Mouse (Mus musculus): ENCODE data around the gene Rab3ip. TPM values are rescaled to one million over a fixed set of nuclear protein-coding genes. Genes with fewer than 3 reads are reported as not detected.

The Rab3ip gene
- total RNA-seq (2022), result 10 to 100 TPM; 37.9 to 43.1 (median 39.6) TPM

- peak; percentile 82 to 86 for DNase-seq (ENCODE audit: low spot score in 2 of 2)
These were observed at the start of gene Rab3ip for GRCm38 (mm10) chr10:116950009-116950769. Gene Rab3ip (minus strand): TSS chr10:116950769.

GRCm38 (mm10) chr10:116998716-116999455 is 48.3 kb upstream of the Rab3ip start:
- DNase-seq (ENCODE audit: low spot score in 2 of 2), result no peak

GRCm38 (mm10) chr10:116996236-116996600 is 45.6 kb upstream of the Rab3ip start:
- no peak for DNase-seq (ENCODE audit: low spot score in 2 of 2)

GRCm38 (mm10) chr10:116995584-116996235 is 45.1 kb upstream of the Rab3ip start:
- no peak for DNase-seq (ENCODE audit: low spot score in 2 of 2)

- no peak for DNase-seq (ENCODE audit: low spot score in 2 of 2)
These were observed 44.6 kb upstream of the Rab3ip start for GRCm38 (mm10) chr10:116995162-116995561.

GRCm38 (mm10) chr10:116993971-116994370 is 43.4 kb upstream of the Rab3ip start:
- DNase-seq (ENCODE audit: low spot score in 2 of 2), result no peak

- no peak for DNase-seq (ENCODE audit: low spot score in 2 of 2)
These were observed 35.9 kb upstream of the Rab3ip start, which contains the start of gene Best3 for GRCm38 (mm10) chr10:116986264-116987082. Gene Best3 (plus strand): TSS chr10:116986314.

- no peak for DNase-seq (ENCODE audit: low spot score in 2 of 2)
These were observed 34.3 kb upstream of the Rab3ip start for GRCm38 (mm10) chr10:116984836-116985235.

- no peak for DNase-seq (ENCODE audit: low spot score in 2 of 2)
These were observed 32.0 kb upstream of the Rab3ip start for GRCm38 (mm10) chr10:116982526-116982925.

- DNase-seq (ENCODE audit: low spot score in 2 of 2), result no peak
These were observed 30.3 kb upstream of the Rab3ip start for GRCm38 (mm10) chr10:116980888-116981287.

- DNase-seq (ENCODE audit: low spot score in 2 of 2), result no peak
These were observed 29.7 kb upstream of the Rab3ip start for GRCm38 (mm10) chr10:116980273-116980672.

GRCm38 (mm10) chr10:116978841-116979240 is 28.3 kb upstream of the Rab3ip start:
- no peak for DNase-seq (ENCODE audit: low spot score in 2 of 2)

GRCm38 (mm10) chr10:116977858-116978257 is 27.3 kb upstream of the Rab3ip start:
- no peak for DNase-seq (ENCODE audit: low spot score in 2 of 2)

- DNase-seq (ENCODE audit: low spot score in 2 of 2), result no peak
These were observed 26.9 kb upstream of the Rab3ip start for GRCm38 (mm10) chr10:116977455-116977854.

GRCm38 (mm10) chr10:116972509-116972908 is 21.9 kb upstream of the Rab3ip start, which contains the start of gene Gm10271:
Gene Gm10271 (minus strand): TSS chr10:116972609.
- no peak for DNase-seq (ENCODE audit: low spot score in 2 of 2)

- DNase-seq (ENCODE audit: low spot score in 2 of 2), result no peak
These were observed 18.2 kb upstream of the Rab3ip start for GRCm38 (mm10) chr10:116968741-116969140.

GRCm38 (mm10) chr10:116966065-116966464 is 15.5 kb upstream of the Rab3ip start:
- DNase-seq (ENCODE audit: low spot score in 2 of 2), result no peak

GRCm38 (mm10) chr10:116965297-116965696 is 14.7 kb upstream of the Rab3ip start:
- no peak for DNase-seq (ENCODE audit: low spot score in 2 of 2)

GRCm38 (mm10) chr10:116964571-116964970 is 14.0 kb upstream of the Rab3ip start:
- DNase-seq (ENCODE audit: low spot score in 2 of 2), result no peak

- DNase-seq (ENCODE audit: low spot score in 2 of 2), result no peak
These were observed 13.5 kb upstream of the Rab3ip start for GRCm38 (mm10) chr10:116964084-116964483.

GRCm38 (mm10) chr10:116962803-116963202 is 12.2 kb upstream of the Rab3ip start:
- no peak for DNase-seq (ENCODE audit: low spot score in 2 of 2)

All from left cerebral cortex, adult 8-10 months (tissue).